Mouse (Mus musculus): Measurements from ENCODE around the gene Cttnbp2nl.

Cttnbp2nl gene

GRCm38 (mm10) chr3:105018085-105018782 lies 34.7 kb downstream of the Cttnbp2nl start:
- no peak for ATAC-seq (ENCODE audit: insufficient number of reproducible peaks, low FRiP score, low TSS enrichment)

GRCm38 (mm10) chr3:105017314-105017713 lies 35.6 kb downstream of the Cttnbp2nl start:
- no peak for ATAC-seq (ENCODE audit: insufficient number of reproducible peaks, low FRiP score, low TSS enrichment)

GRCm38 (mm10) chr3:105016204-105016603 lies 36.7 kb downstream of the Cttnbp2nl start:
- ATAC-seq (ENCODE audit: insufficient number of reproducible peaks, low FRiP score, low TSS enrichment): no peak

- ATAC-seq (ENCODE audit: insufficient number of reproducible peaks, low FRiP score, low TSS enrichment): no peak
Measured at GRCm38 (mm10) chr3:105014908-105015307, 38.0 kb downstream of the Cttnbp2nl start.

GRCm38 (mm10) chr3:105012696-105013313 lies 40.1 kb downstream of the Cttnbp2nl start:
- no peak for ATAC-seq (ENCODE audit: insufficient number of reproducible peaks, low FRiP score, low TSS enrichment)

- no peak for ATAC-seq (ENCODE audit: insufficient number of reproducible peaks, low FRiP score, low TSS enrichment)
Measured at GRCm38 (mm10) chr3:105011883-105012282, 41.1 kb downstream of the Cttnbp2nl start.

- no peak for ATAC-seq (ENCODE audit: insufficient number of reproducible peaks, low FRiP score, low TSS enrichment)
Measured at GRCm38 (mm10) chr3:105010681-105011339, 42.1 kb downstream of the Cttnbp2nl start.

- no peak for ATAC-seq (ENCODE audit: insufficient number of reproducible peaks, low FRiP score, low TSS enrichment)
Measured at GRCm38 (mm10) chr3:105008070-105008469, 44.9 kb downstream of the Cttnbp2nl start.

- ATAC-seq (ENCODE audit: insufficient number of reproducible peaks, low FRiP score, low TSS enrichment): no peak
Measured at GRCm38 (mm10) chr3:105006101-105006500, 46.8 kb downstream of the Cttnbp2nl start.

- no peak for ATAC-seq (ENCODE audit: insufficient number of reproducible peaks, low FRiP score, low TSS enrichment)
Measured at GRCm38 (mm10) chr3:105005561-105006065, 47.3 kb downstream of the Cttnbp2nl start.

GRCm38 (mm10) chr3:105005011-105005410 lies 47.9 kb downstream of the Cttnbp2nl start:
- no peak for ATAC-seq (ENCODE audit: insufficient number of reproducible peaks, low FRiP score, low TSS enrichment)

GRCm38 (mm10) chr3:105003960-105004463 lies 48.9 kb downstream of the Cttnbp2nl start:
- ATAC-seq (ENCODE audit: insufficient number of reproducible peaks, low FRiP score, low TSS enrichment): no peak

GRCm38 (mm10) chr3:105001374-105001773 lies 51.6 kb downstream of the Cttnbp2nl start:
- no peak for ATAC-seq (ENCODE audit: insufficient number of reproducible peaks, low FRiP score, low TSS enrichment)

GRCm38 (mm10) chr3:105000561-105000960 lies 52.4 kb downstream of the Cttnbp2nl start:
- no peak for ATAC-seq (ENCODE audit: insufficient number of reproducible peaks, low FRiP score, low TSS enrichment)

- ATAC-seq (ENCODE audit: insufficient number of reproducible peaks, low FRiP score, low TSS enrichment): no peak
Measured at GRCm38 (mm10) chr3:104997563-104997962, 55.4 kb downstream of the Cttnbp2nl start.

GRCm38 (mm10) chr3:104995707-104996106 lies 57.2 kb downstream of the Cttnbp2nl start:
- ATAC-seq (ENCODE audit: insufficient number of reproducible peaks, low FRiP score, low TSS enrichment): no peak

GRCm38 (mm10) chr3:104994415-104994841 lies 58.5 kb downstream of the Cttnbp2nl start:
- ATAC-seq (ENCODE audit: insufficient number of reproducible peaks, low FRiP score, low TSS enrichment): no peak

GRCm38 (mm10) chr3:104993800-104994199 lies 59.1 kb downstream of the Cttnbp2nl start:
- no peak for ATAC-seq (ENCODE audit: insufficient number of reproducible peaks, low FRiP score, low TSS enrichment)

- ATAC-seq (ENCODE audit: insufficient number of reproducible peaks, low FRiP score, low TSS enrichment): peak; percentile 93
Measured at GRCm38 (mm10) chr3:104992709-104993388, 60.1 kb downstream of the Cttnbp2nl start.

- ATAC-seq (ENCODE audit: insufficient number of reproducible peaks, low FRiP score, low TSS enrichment): no peak
Measured at GRCm38 (mm10) chr3:104991703-104992102, 61.2 kb downstream of the Cttnbp2nl start.

All from cerebellum, adult (tissue).